Mouse (Mus musculus) midbrain, embryonic 14.5 days (tissue): ENCODE measurements around the gene Uqcrq. TPM values are rescaled to one million over a fixed set of nuclear protein-coding genes. Genes with fewer than 3 reads are reported as not detected.

Experiments
- ATAC-seq: fragments of 200-750 bp; cut with Nextera tagmentation; 2 replicates; pipeline ENCODE4 v1.8.0; 2017; ENCODE audit warnings: moderate number of reproducible peaks, moderate library complexity; ENCODE audit not compliant: low FRiP score, low TSS enrichment
- DNase-seq: peaks from one replicate; pipeline ENCODE4 v3.0.0-alpha.2; 2015
- H3K27ac ChIP-seq: fragments of 300-500 bp; sonication (generic); replicated peaks from 2 replicates; pipeline ENCODE4 v1.5.1; 2014; ENCODE audit warnings: mild to moderate bottlenecking, low read depth, low read length, moderate library complexity
- H3K27me3 ChIP-seq: fragments of 300-500 bp; sonication (generic); 2 replicates; pipeline ENCODE4 v1.6.1; 2014; ENCODE audit warnings: low read length, control low read depth, mixed read lengths; ENCODE audit not compliant: control insufficient read depth, insufficient read depth
- H3K36me3 ChIP-seq: fragments of 300-500 bp; sonication (generic); 2 replicates; pipeline ENCODE4 v1.6.1; 2014; ENCODE audit warnings: low read length, control low read depth; ENCODE audit not compliant: control insufficient read depth, insufficient read depth
- H3K4me1 ChIP-seq: fragments of 300-500 bp; sonication (generic); 2 replicates; pipeline ENCODE4 v1.6.1; 2014; ENCODE audit warnings: mild to moderate bottlenecking, antibody characterized with exemption, low read length, control low read depth; ENCODE audit not compliant: control insufficient read depth, insufficient read depth
- H3K4me2 ChIP-seq: fragments of 300-500 bp; sonication (generic); 2 replicates; pipeline ENCODE4 v1.6.1; 2014; ENCODE audit warnings: mild to moderate bottlenecking, low read length, moderate library complexity
- H3K4me3 ChIP-seq: fragments of 300-500 bp; sonication (generic); replicated peaks from 2 replicates; pipeline ENCODE4 v1.5.1; 2014; ENCODE audit warnings: low read depth, low read length
- H3K9ac ChIP-seq: fragments of 300-500 bp; sonication (generic); replicated peaks from 2 replicates; pipeline ENCODE4 v1.6.1; 2014; ENCODE audit warnings: mild to moderate bottlenecking, low read length, moderate library complexity
- H3K9me3 ChIP-seq: fragments of 300-500 bp; sonication (generic); 2 replicates; pipeline ENCODE4 v1.6.1; 2016; ENCODE audit warnings: low read length, control low read depth, mixed read lengths; ENCODE audit not compliant: control insufficient read depth
- WGBS: fragments of 180-500 bp; shearing (Covaris S2); extraction: QIAGEN DNeasy Blood & Tissue Kit; methylation state at CpG from one replicate; pipeline ENCODE4 v1.1.7; 2014; 5-methylcytosine and 5-hydroxymethylcytosine counted together
- polyA plus RNA-seq: library from polyadenylated mRNA; unstranded; fragments of >200 nt; fragmentation: Nextera tagmentation; extraction: Ambion mirVana; gene quantifications from 2 replicates; pipeline ENCODE4 v1.2.1, GENCODE M21; 2014

Gene Uqcrq
- polyA plus RNA-seq, 1 experiment from 2014 or later = 665 TPM

- H3K27ac ChIP-seq = no peak overlapping the region
- H3K4me2 ChIP-seq = no peak overlapping the region
- no peaks in the 10 kb centered on the region for H3K27me3 ChIP-seq
- H3K4me3 ChIP-seq = no peak overlapping the region
- WGBS = 90% methylated on average over 13 of the region's 13 CpGs
- ATAC-seq = no peak
- no peak for DNase-seq
- no peaks in the 10 kb centered on the region for H3K9me3 ChIP-seq
- no peak overlapping the region for H3K9ac ChIP-seq
- H3K4me1 ChIP-seq = no peaks in the 10 kb centered on the region
- no peaks in the 10 kb centered on the region for H3K36me3 ChIP-seq
Observed at GRCm38 (mm10) chr11:53446183-53446582, 15.6 kb upstream of the Uqcrq start.

DNA sequence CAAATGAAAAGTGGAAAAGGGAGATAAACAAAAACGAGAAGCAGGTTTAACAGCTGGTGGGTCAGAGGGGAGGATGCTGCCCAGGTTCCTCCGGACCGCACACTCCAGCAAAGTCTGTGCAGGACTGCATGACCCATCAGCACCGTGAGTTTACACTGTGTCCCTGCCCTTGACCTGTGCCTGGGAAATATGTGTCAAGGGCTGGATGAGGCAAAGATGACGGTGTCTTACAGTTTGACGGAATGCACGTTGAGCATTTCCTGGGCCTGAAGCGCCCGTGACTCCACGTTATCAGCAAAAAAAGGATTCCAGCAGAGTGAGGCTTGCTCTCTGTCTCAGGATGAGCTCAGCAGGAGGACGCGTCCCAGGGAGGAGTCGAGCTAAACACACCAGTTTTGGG, 14.9 kb upstream of the Uqcrq start:
- Histone ChIP-seq H3K4me2 (no peak overlapping the region), H3K27me3 (no peaks in the 10 kb centered on the region), H3K36me3 (no peaks in the 10 kb centered on the region), H3K9ac (no peak overlapping the region), H3K27ac (no peak overlapping the region), H3K9me3 (no peaks in the 10 kb centered on the region), H3K4me3 (no peak overlapping the region), H3K4me1 (no peaks in the 10 kb centered on the region)
- DNase-seq (no peak), ATAC-seq (no peak)
- 64% methylated on average over 13 of the region's 13 CpGs for whole genome bisulfite sequencing

DNA sequence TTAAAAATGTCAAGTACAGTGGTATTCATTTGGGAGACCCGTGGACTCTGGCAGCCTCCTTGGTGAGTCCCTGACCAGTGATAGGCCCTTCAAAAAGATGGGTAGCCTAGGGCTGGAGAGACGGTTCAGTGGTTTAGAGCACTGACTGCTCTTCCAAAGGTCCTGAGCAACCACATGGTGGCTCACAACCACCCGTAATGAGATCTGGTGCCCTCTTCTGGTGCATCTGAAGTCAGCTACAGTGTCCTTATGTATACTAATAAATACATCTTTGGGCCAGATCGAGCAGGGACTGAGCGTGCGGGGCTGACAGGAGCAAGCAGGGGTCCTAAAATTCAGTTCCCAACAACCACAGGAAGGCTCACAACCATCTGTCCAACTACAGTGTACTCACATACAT, 13.2 kb upstream of the Uqcrq start:
- Histone ChIP-seq H3K27me3 (no peaks in the 10 kb centered on the region), H3K4me3 (no peak overlapping the region), H3K9me3 (no peaks in the 10 kb centered on the region), H3K27ac (no peak overlapping the region), H3K4me2 (no peak overlapping the region), H3K36me3 (no peaks in the 10 kb centered on the region), H3K4me1 (no peaks in the 10 kb centered on the region), H3K9ac (no peak overlapping the region)
- DNase-seq (no peak), ATAC-seq (no peak)
- 38% methylated on average over 6 of the region's 6 CpGs for WGBS

DNA sequence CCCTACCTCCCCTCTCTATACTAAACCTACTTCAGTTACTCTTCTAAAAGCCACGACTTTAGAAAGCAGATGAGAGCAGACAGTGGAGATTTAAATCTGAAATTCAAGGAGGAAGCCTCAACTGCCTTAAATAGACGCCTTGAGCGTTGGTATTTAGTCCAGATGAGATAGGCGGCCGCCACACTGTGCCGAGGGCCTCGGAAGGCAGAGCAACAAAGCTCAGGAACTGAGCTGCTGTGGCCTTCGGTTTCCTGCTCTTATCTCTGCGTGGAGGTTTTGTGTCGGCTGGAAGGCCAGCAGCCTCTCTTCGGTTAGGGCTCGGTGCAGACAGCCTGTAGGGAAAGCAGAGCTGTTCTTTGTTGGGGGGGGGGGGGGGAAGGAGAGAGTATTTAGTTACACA, 11.3 kb upstream of the Uqcrq start:
- no peak overlapping the region for H3K4me2 ChIP-seq
- H3K9ac ChIP-seq = no peak overlapping the region
- no peaks in the 10 kb centered on the region for H3K36me3 ChIP-seq
- H3K4me1 ChIP-seq = no peaks in the 10 kb centered on the region
- H3K27me3 ChIP-seq = no peaks in the 10 kb centered on the region
- no peaks in the 10 kb centered on the region for H3K9me3 ChIP-seq
- H3K27ac ChIP-seq = no peak overlapping the region
- ATAC-seq (no peak), DNase-seq (no peak)
- no peak overlapping the region for H3K4me3 ChIP-seq
- WGBS = 59% methylated on average over 12 of the region's 12 CpGs

GRCm38 (mm10) chr11:53436338-53436737, 5.7 kb upstream of the Uqcrq start:
- no peak overlapping the region for H3K9ac ChIP-seq
- no peak overlapping the region for H3K4me2 ChIP-seq
- no peak for DNase-seq
- WGBS = 93% methylated on average over 6 of the region's 6 CpGs
- ATAC-seq = no peak
- no peaks in the 10 kb centered on the region for H3K36me3 ChIP-seq
- 0 out of 2 replicates have a peak, but pooled peaks cover 5% of the 10 kb centered on the region for H3K4me1 ChIP-seq
- H3K9me3 ChIP-seq = no peaks in the 10 kb centered on the region
- no peak overlapping the region for H3K4me3 ChIP-seq
- H3K27ac ChIP-seq = no peak overlapping the region
- no peaks in the 10 kb centered on the region for H3K27me3 ChIP-seq

- no peaks in the 10 kb centered on the region for H3K27me3 ChIP-seq
- 0 out of 2 replicates have a peak, but pooled peaks cover 6% of the 10 kb centered on the region for H3K4me1 ChIP-seq
- no peaks in the 10 kb centered on the region for H3K9me3 ChIP-seq
- WGBS = 93% methylated on average over 8 of the region's 8 CpGs
- DNase-seq (no peak), ATAC-seq (no peak)
- no peak overlapping the region for H3K4me3 ChIP-seq
- no peak overlapping the region for H3K9ac ChIP-seq
- H3K36me3 ChIP-seq = no peaks in the 10 kb centered on the region
- no peak overlapping the region for H3K4me2 ChIP-seq
- H3K27ac ChIP-seq = no peak overlapping the region
Observed at GRCm38 (mm10) chr11:53435504-53435903, 4.9 kb upstream of the Uqcrq start.

GRCm38 (mm10) chr11:53433057-53433456, 2.4 kb upstream of the Uqcrq start:
- Histone ChIP-seq H3K4me2 (no peak overlapping the region), H3K27ac (no peak overlapping the region), H3K9ac (no peak overlapping the region), H3K4me1 (peaks cover 11% of the 10 kb centered on the region), H3K36me3 (peaks cover 9% of the 10 kb centered on the region), H3K27me3 (no peaks in the 10 kb centered on the region), H3K4me3 (no peak overlapping the region), H3K9me3 (no peaks in the 10 kb centered on the region)
- WGBS = 64% methylated on average over 6 of the region's 6 CpGs
- no peak for ATAC-seq
- DNase-seq = no peak

DNA sequence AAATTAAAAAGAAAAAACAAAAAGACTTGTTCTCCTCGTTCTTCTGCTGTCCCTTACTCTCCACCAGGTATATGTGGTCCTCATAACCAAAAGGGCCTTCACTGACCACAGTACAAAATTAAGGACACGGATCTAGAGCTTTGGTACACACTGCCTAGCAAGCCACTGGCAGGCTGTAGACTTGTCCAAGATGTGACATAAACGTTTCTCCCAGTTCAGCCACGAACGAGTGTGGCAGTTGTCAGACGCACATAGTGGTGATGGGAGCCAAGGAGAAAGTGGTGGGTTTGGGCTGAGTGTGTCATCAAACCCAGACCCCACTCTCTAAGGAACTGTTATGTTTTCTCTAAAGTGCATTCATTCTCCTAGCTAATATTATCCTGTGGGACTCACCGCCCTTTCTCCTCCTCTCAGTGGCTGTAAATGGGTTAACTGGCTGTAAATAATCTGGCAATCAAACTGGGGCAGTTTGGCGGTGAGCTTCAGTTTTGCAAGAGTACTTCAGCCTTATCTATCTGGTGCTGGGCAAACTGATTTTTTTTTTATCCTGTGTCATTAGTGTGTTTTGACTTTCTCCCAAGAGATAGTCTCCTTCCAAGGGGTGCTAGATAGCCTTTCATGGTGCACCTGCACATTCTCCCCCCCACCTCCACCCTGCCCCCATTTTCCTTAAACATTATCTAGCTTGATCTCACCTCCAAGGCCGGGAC, 871 bp upstream of the Uqcrq start:
- 20% methylated on average over 9 of the region's 9 CpGs for WGBS
- no peaks in the 10 kb centered on the region for H3K27me3 ChIP-seq
- no peak; the same call in 1 of the 2 replicates for ATAC-seq

DNA sequence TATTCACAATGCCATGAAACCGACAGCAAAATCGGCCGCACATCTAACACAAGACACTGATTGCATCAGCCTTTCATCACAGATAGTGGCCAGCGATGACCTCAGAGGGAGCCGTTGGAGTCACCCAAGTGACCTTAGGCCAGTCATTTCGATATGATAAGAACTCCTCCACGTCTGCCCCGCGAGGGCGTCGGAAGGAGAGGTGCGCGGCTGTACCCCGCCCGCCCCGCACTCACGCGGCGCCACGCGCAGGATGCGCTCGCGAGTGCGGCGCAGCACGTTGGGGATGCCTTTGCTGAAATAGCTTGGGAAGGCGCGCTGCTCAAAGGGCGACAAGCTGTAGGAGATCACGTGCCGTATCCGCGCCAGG, 346 bp downstream of the Uqcrq start:
- Histone ChIP-seq H3K27ac (peak overlapping the region; percentile 80), H3K27me3 (no peaks in the 10 kb centered on the region), H3K4me1 (peaks cover 11% of the 10 kb centered on the region), H3K9me3 (no peaks in the 10 kb centered on the region), H3K4me2 (peak overlapping the region; percentile 92), H3K9ac (peak overlapping the region; percentile 89), H3K36me3 (peaks cover 19% of the 10 kb centered on the region), H3K4me3 (peak overlapping the region; percentile 97)
- under 1% methylated on average over 34 of the region's 34 CpGs for WGBS
- DNase-seq (no peak), ATAC-seq (peak; percentile 54)

More for the DNA sequence above, 871 bp upstream of the Uqcrq start:
- Histone ChIP-seq H3K9ac (peak overlapping the region; percentile 36), H3K4me3 (peak overlapping the region; percentile 97), H3K27ac (peak overlapping the region; percentile 80), H3K9me3 (no peaks in the 10 kb centered on the region), H3K4me1 (peaks cover 11% of the 10 kb centered on the region), H3K36me3 (peaks cover 18% of the 10 kb centered on the region), H3K4me2 (peak overlapping the region; percentile 92)
- DNase-seq = no peak
